Mouse (Mus musculus): Measurements from ENCODE around the gene P2ry6.
A peak's percentile ranks its signal among the peaks of the same experiment; 100 is the strongest.

Gene P2ry6

GRCm38 (mm10) chr7:100941169-100941568, 33.3 kb downstream of the P2ry6 start:
- no peak for DNase-seq (ENCODE audit: low read depth)

- no peak for DNase-seq (ENCODE audit: low read depth)
Observed at GRCm38 (mm10) chr7:100938106-100938505, 36.3 kb downstream of the P2ry6 start.

- no peak for DNase-seq (ENCODE audit: low read depth)
Observed at GRCm38 (mm10) chr7:100937481-100937880, 37.0 kb downstream of the P2ry6 start.

- DNase-seq (ENCODE audit: low read depth) = no peak
Observed at GRCm38 (mm10) chr7:100933520-100933919, 40.9 kb downstream of the P2ry6 start.

GRCm38 (mm10) chr7:100932481-100933007, 41.9 kb downstream of the P2ry6 start:
- peak; percentile 89 for DNase-seq (ENCODE audit: low read depth)

GRCm38 (mm10) chr7:100931926-100932480, 42.4 kb downstream of the P2ry6 start, which contains the start of gene Arhgef17:
Gene Arhgef17, minus strand, starts transcription at chr7:100932107.
- peak; percentile 47 for DNase-seq (ENCODE audit: low read depth)

GRCm38 (mm10) chr7:100931316-100931925, 43.0 kb downstream of the P2ry6 start:
- peak; percentile 23 for DNase-seq (ENCODE audit: low read depth)

- peak; percentile 25 for DNase-seq (ENCODE audit: low read depth)
Observed at GRCm38 (mm10) chr7:100930619-100931315, 43.7 kb downstream of the P2ry6 start.

GRCm38 (mm10) chr7:100929639-100930303, 44.7 kb downstream of the P2ry6 start:
- DNase-seq (ENCODE audit: low read depth) = no peak

- no peak for DNase-seq (ENCODE audit: low read depth)
Observed at GRCm38 (mm10) chr7:100928456-100928855, 46.0 kb downstream of the P2ry6 start.

GRCm38 (mm10) chr7:100927287-100928000, 47.0 kb downstream of the P2ry6 start:
- no peak for DNase-seq (ENCODE audit: low read depth)

GRCm38 (mm10) chr7:100926311-100926923, 48.0 kb downstream of the P2ry6 start:
- DNase-seq (ENCODE audit: low read depth) = no peak

GRCm38 (mm10) chr7:100924674-100925445, 49.6 kb downstream of the P2ry6 start:
- no peak for DNase-seq (ENCODE audit: low read depth)

- DNase-seq (ENCODE audit: low read depth) = no peak
Observed at GRCm38 (mm10) chr7:100924200-100924599, 50.2 kb downstream of the P2ry6 start.

- DNase-seq (ENCODE audit: low read depth) = no peak
Observed at GRCm38 (mm10) chr7:100922907-100923306, 51.5 kb downstream of the P2ry6 start.

- DNase-seq (ENCODE audit: low read depth) = no peak
Observed at GRCm38 (mm10) chr7:100921289-100921688, 53.2 kb downstream of the P2ry6 start.

- no peak for DNase-seq (ENCODE audit: low read depth)
Observed at GRCm38 (mm10) chr7:100919809-100920107, 54.7 kb downstream of the P2ry6 start.

- DNase-seq (ENCODE audit: low read depth) = no peak
Observed at GRCm38 (mm10) chr7:100919006-100919808, 55.2 kb downstream of the P2ry6 start.

- no peak for DNase-seq (ENCODE audit: low read depth)
Observed at GRCm38 (mm10) chr7:100918176-100918575, 56.3 kb downstream of the P2ry6 start.

GRCm38 (mm10) chr7:100917751-100918150, 56.7 kb downstream of the P2ry6 start:
- no peak for DNase-seq (ENCODE audit: low read depth)
